27 mouse cellular contexts compared by ENCODE assay signal in the genomic region with DNA sequence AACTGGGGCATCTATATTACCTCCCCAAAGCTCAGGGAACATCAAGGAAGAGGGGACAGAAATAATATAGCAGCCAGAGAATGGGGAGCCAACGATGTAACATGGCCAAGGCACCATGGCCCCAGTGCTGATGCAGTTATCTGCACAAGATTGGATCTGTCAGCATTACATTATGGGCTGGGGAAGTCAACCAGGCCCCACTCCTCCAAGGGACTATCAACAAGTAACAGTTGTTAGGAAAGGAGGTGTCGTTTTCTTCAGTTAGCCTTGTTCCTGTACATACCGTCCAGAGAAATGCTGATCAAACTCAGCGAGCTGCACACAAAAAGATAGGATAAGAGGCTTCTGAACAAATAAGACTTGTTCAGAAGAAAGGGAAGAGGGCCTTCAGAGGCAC.
DNase-seq lines count a peak whose midpoint lies in the region; ATAC-seq lines count a peak whose summit lies in the region.
"Had no signal": no experiment of that assay in that cellular context is flagged by ENCODE, and none has a peak within 500 bp of the region (broad histone marks: within the 10 kb centered on the region; RNA-seq: fewer than 3 reads in every experiment).

No protein-coding gene starts in this region.

- 24% methylated on average over 4 of the region's 4 CpGs for WGBS in liver, embryonic 13.5 days (ENCODE audit: insufficient replicate concordance)
- WGBS in liver, embryonic 16.5 days (ENCODE audit: insufficient replicate concordance): 23% methylated on average over 4 of the region's 4 CpGs
- 90% methylated on average over 4 of the region's 4 CpGs for WGBS in forebrain, embryonic 12.5 days
- WGBS in heart, embryonic 11.5 days (ENCODE audit: insufficient replicate concordance): 28% methylated on average over 4 of the region's 4 CpGs

- H3K4me2 ChIP-seq in liver, embryonic 13.5 days: peak overlapping the region; percentile 37
- H3K4me2 ChIP-seq in liver, embryonic 16.5 days (ENCODE audit: low read depth, low read length): no peak overlapping the region
- no peak overlapping the region for H3K4me2 ChIP-seq in forebrain, embryonic 12.5 days
- no peak overlapping the region for H3K4me2 ChIP-seq in heart, embryonic 11.5 days
- H3K4me2 ChIP-seq: heart, embryonic 13.5 days; hindbrain, embryonic 14.5 days had no signal

- H3K27ac ChIP-seq in liver, embryonic 13.5 days: peak overlapping the region; percentile 61
- peak overlapping the region; percentile 26; the same call in 1 of the 2 replicates for H3K27ac ChIP-seq in liver, embryonic 16.5 days (ENCODE audit: low read length)
- no peak overlapping the region for H3K27ac ChIP-seq in forebrain, embryonic 12.5 days
- H3K27ac ChIP-seq in heart, embryonic 11.5 days (ENCODE audit: low read depth, low read length): no peak overlapping the region
- H3K27ac ChIP-seq: forebrain, embryonic 10.5 days; heart, embryonic 13.5 days; hindbrain, embryonic 14.5 days; hindbrain, postnatal 0 days had no signal

- peaks cover 27% of the 10 kb centered on the region for H3K4me1 ChIP-seq in liver, embryonic 13.5 days (replicated peaks)
- peaks cover 11% of the 10 kb centered on the region for H3K4me1 ChIP-seq in liver, embryonic 16.5 days (ENCODE audit: control insufficient read depth, low read depth, low read length)
- no peaks in the 10 kb centered on the region for H3K4me1 ChIP-seq in forebrain, embryonic 12.5 days
- H3K4me1 ChIP-seq in heart, embryonic 11.5 days (ENCODE audit: control insufficient read depth, insufficient read depth, low read length): 0 out of 2 replicates have a peak, but pooled peaks cover 7% of the 10 kb centered on the region
- H3K4me1 ChIP-seq: forebrain, embryonic 10.5 days had no signal

- no peaks in the 10 kb centered on the region for H3K9me3 ChIP-seq in liver, embryonic 13.5 days (replicated peaks)
- H3K9me3 ChIP-seq in liver, embryonic 16.5 days (replicated peaks; ENCODE audit: control insufficient read depth, low read length): no peaks in the 10 kb centered on the region
- no peaks in the 10 kb centered on the region for H3K9me3 ChIP-seq in forebrain, embryonic 12.5 days
- H3K9me3 ChIP-seq in heart, embryonic 11.5 days (replicated peaks; ENCODE audit: control insufficient read depth, low read length): no peaks in the 10 kb centered on the region
- H3K9me3 ChIP-seq: heart, embryonic 13.5 days had no signal

- peak; percentile 72 for ATAC-seq in liver, embryonic 13.5 days (ENCODE audit: low read depth)
- peak; percentile 63 for ATAC-seq in liver, embryonic 16.5 days (ENCODE audit: low read depth)
- no peak for ATAC-seq in forebrain, embryonic 12.5 days (ENCODE audit: low FRiP score)
- no peak for ATAC-seq in heart, embryonic 11.5 days (replicated peaks; ENCODE audit: insufficient number of reproducible peaks, low FRiP score, low TSS enrichment)
- ATAC-seq: activated CD4-positive, CD25-positive, alpha-beta regulatory T cell, adult 4 months; CD4-positive, CD25-positive, alpha-beta regulatory T cell, adult 4 months; forebrain, embryonic 14.5 days; forebrain, postnatal 0 days; hindbrain, postnatal 0 days; inflammation-experienced regulatory T-cells, adult 6 months had no signal

- no peak overlapping the region for H3K9ac ChIP-seq in liver, embryonic 13.5 days
- no peak overlapping the region for H3K9ac ChIP-seq in liver, embryonic 16.5 days (ENCODE audit: low read depth, low read length)
- no peak overlapping the region for H3K9ac ChIP-seq in forebrain, embryonic 12.5 days
- no peak overlapping the region for H3K9ac ChIP-seq in heart, embryonic 11.5 days (ENCODE audit: low read depth, low read length)
- H3K9ac ChIP-seq: forebrain, postnatal 0 days; heart, embryonic 13.5 days; hindbrain, embryonic 14.5 days had no signal

- no peak overlapping the region for H3K4me3 ChIP-seq in liver, embryonic 13.5 days (replicated peaks)
- no peak overlapping the region for H3K4me3 ChIP-seq in liver, embryonic 16.5 days (ENCODE audit: low read depth, low read length)
- no peak overlapping the region for H3K4me3 ChIP-seq in forebrain, embryonic 12.5 days (replicated peaks)
- H3K4me3 ChIP-seq in heart, embryonic 11.5 days (ENCODE audit: low read depth, low read length): no peak overlapping the region
- H3K4me3 ChIP-seq: forebrain, embryonic 10.5 days; heart, embryonic 13.5 days had no signal

- peak; percentile 20 for DNase-seq in liver
- DNase-seq in liver, embryonic 13.5 days: peak; percentile 8
- no peak for DNase-seq in adrenal gland, adult 18-20 months (ENCODE audit: low spot score in 2 of 2)
- DNase-seq in Muller cell, postnatal 12 days (ENCODE audit: inconsistent ontology term): no peak
- DNase-seq: adrenal gland, adult 2 months; adrenal gland, postnatal 14 days; cerebellum, adult 11-12 months; cerebellum, adult 8-10 months; cerebellum, postnatal 10 days; cerebellum, postnatal 36 days; embryo, embryonic 11 days; forebrain, postnatal 0 days; gastrocnemius, postnatal 25 days; heart, adult 18-20 months; heart, postnatal 14 days; heart, postnatal 4 days had no signal

- H3K27me3 ChIP-seq in liver, embryonic 13.5 days: no peaks in the 10 kb centered on the region
- no peaks in the 10 kb centered on the region for H3K27me3 ChIP-seq in liver, embryonic 16.5 days (ENCODE audit: control insufficient read depth, insufficient read depth, low read depth, low read length)
- H3K27me3 ChIP-seq in forebrain, embryonic 12.5 days: peaks cover 18% of the 10 kb centered on the region
- H3K27me3 ChIP-seq in heart, embryonic 11.5 days (ENCODE audit: control insufficient read depth, insufficient read depth, low read length): no peaks in the 10 kb centered on the region; the same call in 1 of the 2 replicates

- no peaks in the 10 kb centered on the region for H3K36me3 ChIP-seq in liver, embryonic 13.5 days
- H3K36me3 ChIP-seq in liver, embryonic 16.5 days (ENCODE audit: control insufficient read depth, insufficient read depth): no peaks in the 10 kb centered on the region
- no peaks in the 10 kb centered on the region for H3K36me3 ChIP-seq in forebrain, embryonic 12.5 days (replicated peaks)
- H3K36me3 ChIP-seq in heart, embryonic 11.5 days (ENCODE audit: control insufficient read depth, insufficient read depth, low read length): no peaks in the 10 kb centered on the region
- H3K36me3 ChIP-seq: forebrain, embryonic 10.5 days; heart, embryonic 13.5 days had no signal

Comparison
In these comparisons a context has a peak if more than half of its experiments do, and no peak if none do; other contexts are left out.
1. DNase-seq: peak in liver (single experiment) and liver, embryonic 13.5 days (single experiment); none in adrenal gland, adult 18-20 months (0 of 2) and Muller cell, postnatal 12 days (single experiment).
2. ATAC-seq: peak in liver, embryonic 13.5 days (single experiment) and liver, embryonic 16.5 days (single experiment); none in forebrain, embryonic 12.5 days (single experiment) and heart, embryonic 11.5 days (single experiment).
3. H3K27ac ChIP-seq: peak in liver, embryonic 13.5 days (single experiment) and liver, embryonic 16.5 days (single experiment); none in forebrain, embryonic 12.5 days (single experiment) and heart, embryonic 11.5 days (single experiment).